Mouse (Mus musculus) CH12.LX (cell line): ENCODE measurements around the gene Ubap2l. TPM values are rescaled to one million over a fixed set of nuclear protein-coding genes. Genes with fewer than 3 reads are reported as not detected.
A peak's percentile ranks its signal among the peaks of the same experiment; 100 is the strongest.

Experiments used
- DNase-seq: peaks from one replicate; pipeline ENCODE4 v3.0.0-alpha.2; 2013; ENCODE audit errors: extremely low read depth
- H3K27ac ChIP-seq: 2 replicates; pipeline ENCODE4 v1.5.1; 2012; ENCODE audit warnings: low read depth, mild to moderate bottlenecking, control low read depth, moderate library complexity; ENCODE audit not compliant: insufficient read depth
- H3K27me3 ChIP-seq: replicated peaks from 2 replicates; pipeline ENCODE3; 2012; ENCODE audit warnings: inconsistent platforms
- H3K36me3 ChIP-seq, 2 experiments: replicated peaks in 1 of 2; 2 replicates each; pipeline versions ENCODE3 to v1.6.1; 2012; ENCODE audit warnings: inconsistent platforms in 1 of 2, low read length in 1 of 2, mild to moderate bottlenecking in 1 of 2, mixed read lengths in 1 of 2, moderate library complexity in 1 of 2; ENCODE audit not compliant: control insufficient read depth in 1 of 2, insufficient read depth in 1 of 2
- H3K4me1 ChIP-seq, 2 experiments: 2 replicates each; pipeline ENCODE4 v1.6.1; 2012; ENCODE audit warnings: inconsistent platforms in 1 of 2, moderate library complexity in 1 of 2; ENCODE audit not compliant: insufficient read depth in 2 of 2, control insufficient read depth in 1 of 2
- H3K4me2 ChIP-seq: 2 replicates; pipeline ENCODE4 v1.6.1; 2012; ENCODE audit warnings: low read depth, mild to moderate bottlenecking, control low read depth; ENCODE audit not compliant: poor library complexity, insufficient read depth, severe bottlenecking
- H3K4me3 ChIP-seq, 3 experiments: fragments of 150-350 bp in 1 of 3; sonication (generic) in 1 of 3; replicated peaks in 1 of 3; 2 replicates each; pipeline versions ENCODE3 to v1.5.1; 2011 to 2012; ENCODE audit warnings: low read depth in 2 of 3, low read length in 2 of 3, mild to moderate bottlenecking in 2 of 3, moderate library complexity in 2 of 3, control low read depth in 1 of 3, improper control_type of control experiment in 1 of 3, inconsistent platforms in 1 of 3, mixed read lengths in 1 of 3; ENCODE audit not compliant: poor library complexity in 1 of 3
- H3K79me2 ChIP-seq: replicated peaks from 2 replicates; pipeline ENCODE4 v1.6.1; 2012; ENCODE audit warnings: mild to moderate bottlenecking, moderate library complexity; ENCODE audit not compliant: control insufficient read depth, poor library complexity, insufficient read depth, severe bottlenecking; ENCODE audit errors: extremely low read depth
- H3K9ac ChIP-seq: 2 replicates; pipeline ENCODE4 v1.6.1; 2012; ENCODE audit warnings: low read depth, mild to moderate bottlenecking, control low read depth, moderate library complexity; ENCODE audit not compliant: insufficient read depth
- H3K9me3 ChIP-seq: replicated peaks from 2 replicates; pipeline ENCODE3; 2012; ENCODE audit warnings: low read length, inconsistent platforms, mixed read lengths
- BHLHE40 ChIP-seq: IDR thresholded peaks from 2 replicates; pipeline ENCODE4 v1.6.1; 2011; ENCODE audit warnings: mild to moderate bottlenecking, low read depth, low read length, improper control_type of control experiment
- CTCF ChIP-seq, 2 experiments: IDR thresholded peaks in 1 of 2; conservative IDR thresholded peaks in 1 of 2; 2 replicates each; pipeline ENCODE4 v1.5.1; 2011 to 2012; ENCODE audit warnings: low read depth in 2 of 2, low read length in 2 of 2, improper control_type of control experiment in 1 of 2, inconsistent platforms in 1 of 2, mild to moderate bottlenecking in 1 of 2, moderate library complexity in 1 of 2
- E2F4 ChIP-seq: IDR thresholded peaks from 2 replicates; pipeline ENCODE4 v1.6.1; 2011; ENCODE audit warnings: low read depth, low read length, improper control_type of control experiment; ENCODE audit not compliant: insufficient replicate concordance
- EP300 ChIP-seq: IDR thresholded peaks from 2 replicates; pipeline ENCODE4 v1.6.1; 2011; ENCODE audit warnings: low read length, improper control_type of control experiment
- ETS1 ChIP-seq: conservative IDR thresholded peaks from 2 replicates; pipeline ENCODE4 v1.6.1; 2012; ENCODE audit warnings: low read depth, mild to moderate bottlenecking, inconsistent platforms, low read length, improper control_type of control experiment, moderate library complexity
- IRF4 ChIP-seq: IDR thresholded peaks from 2 replicates; pipeline ENCODE4 v1.6.1; 2014; ENCODE audit warnings: low read depth, mild to moderate bottlenecking, inconsistent platforms, low read length, improper control_type of control experiment
- JUN ChIP-seq: IDR thresholded peaks from 2 replicates; pipeline ENCODE4 v1.6.1; 2011; ENCODE audit warnings: low read depth, mild to moderate bottlenecking, low read length, improper control_type of control experiment, moderate library complexity; ENCODE audit not compliant: insufficient read depth
- KAT2A ChIP-seq: IDR thresholded peaks from 2 replicates; pipeline ENCODE4 v1.6.1; 2012; ENCODE audit warnings: low read length, improper control_type of control experiment, inconsistent platforms; ENCODE audit not compliant: insufficient replicate concordance
- MAFK ChIP-seq: IDR thresholded peaks from 2 replicates; pipeline ENCODE4 v1.6.1; 2011; ENCODE audit warnings: low read length, improper control_type of control experiment; ENCODE audit not compliant: insufficient replicate concordance
- MAX ChIP-seq: IDR thresholded peaks from 2 replicates; pipeline ENCODE4 v1.6.1; 2011; ENCODE audit warnings: low read length, improper control_type of control experiment
- MXI1 ChIP-seq: IDR thresholded peaks from 2 replicates; pipeline ENCODE4 v1.6.1; 2011; ENCODE audit warnings: mild to moderate bottlenecking, low read depth, low read length, improper control_type of control experiment
- RCOR1 ChIP-seq: conservative IDR thresholded peaks from 2 replicates; pipeline ENCODE4 v1.6.1; 2012; ENCODE audit warnings: low read depth, mild to moderate bottlenecking, inconsistent platforms, low read length, improper control_type of control experiment
- SIN3A ChIP-seq: IDR thresholded peaks from 2 replicates; pipeline ENCODE4 v1.6.1; 2012; ENCODE audit warnings: low read length, improper control_type of control experiment, inconsistent platforms
- SMC3 ChIP-seq: IDR thresholded peaks from 2 replicates; pipeline ENCODE4 v1.6.1; 2011; ENCODE audit warnings: low read depth, low read length, improper control_type of control experiment
- UBTF ChIP-seq: IDR thresholded peaks from 2 replicates; pipeline ENCODE4 v1.6.1; 2012; ENCODE audit warnings: low read depth, mild to moderate bottlenecking, inconsistent platforms, low read length, improper control_type of control experiment, moderate library complexity
- USF1 ChIP-seq: IDR thresholded peaks from 2 replicates; pipeline ENCODE4 v1.6.1; 2014; ENCODE audit warnings: low read depth, mild to moderate bottlenecking, inconsistent platforms, low read length, improper control_type of control experiment
- ZC3H11A ChIP-seq: IDR thresholded peaks from 2 replicates; pipeline ENCODE4 v1.6.1; 2012; ENCODE audit warnings: low read depth, mild to moderate bottlenecking, inconsistent platforms, low read length, improper control_type of control experiment
- ZKSCAN1 ChIP-seq: IDR thresholded peaks from 2 replicates; pipeline ENCODE4 v1.6.1; 2012; ENCODE audit warnings: low read depth, inconsistent platforms, low read length, improper control_type of control experiment, borderline replicate concordance
- ZNF384 ChIP-seq: IDR thresholded peaks from 2 replicates; pipeline ENCODE4 v1.6.1; 2012; ENCODE audit warnings: low read depth, low read length, improper control_type of control experiment, inconsistent platforms
- dilution Hi-C: fragments of 300-500 bp; cut with MboI; formaldehyde crosslinking; loops from 2 replicates; pipeline ENCODE4 v1.14.3; 2020; ENCODE audit warnings: low sequenced_read_pairs; ENCODE audit not compliant: extremely low pct_unique_long_range_greater_than_20kb, extremely low pct_ligation_motif_present
- in situ Hi-C: fragments of 300-500 bp; cut with MboI; formaldehyde crosslinking; loops from 3 replicates; pipeline ENCODE4 v1.14.3; 2019; ENCODE audit warnings: low sequenced_read_pairs, low pct_ligation_motif_present, low pct_unique_long_range_greater_than_20kb, mixed read lengths
- polyA plus RNA-seq: library from polyadenylated mRNA; unstranded; fragments of >175 nt; gene quantifications from 2 replicates; pipeline ENCODE4 v1.2.1, GENCODE M21; 2012; ENCODE audit warnings: low read depth; ENCODE audit not compliant: insufficient read length
- total RNA-seq, 2 experiments: library from RNA; depleted of rRNA; stranded (reverse); fragments of 300-350 nt in 1 of 2; fragments of >200 nt in 1 of 2; gene quantifications; 2 replicates each; pipeline ENCODE4 v1.2.3; 2012 to 2014

Gene Ubap2l
- total and polyA plus RNA-seq, 3 experiments = 49.0 to 201 (median 72.6) TPM

GRCm38 (mm10) chr3:89987822-89988221 is 64.6 kb downstream of the Ubap2l start (continued):
- TF ChIP-seq UBTF = no peak

- no peak overlapping the region for H3K4me2 ChIP-seq
- DNase-seq = no peak
- dilution Hi-C loops = no loop called here
- no peaks in the 10 kb centered on the region for H3K27me3 ChIP-seq
- H3K27ac ChIP-seq = no peak overlapping the region
- no peaks in the 10 kb centered on the region for H3K9me3 ChIP-seq
- H3K79me2 ChIP-seq = no peaks in the 10 kb centered on the region
- H3K4me3 ChIP-seq = no peak overlapping the region
- no peaks in the 10 kb centered on the region for H3K4me1 ChIP-seq
- H3K9ac ChIP-seq = no peak overlapping the region
- TF ChIP-seq ETS1 (no peak), CTCF (conservative IDR thresholded peaks at IDR 0.05 in 1 of 2, IDR thresholded peaks at IDR 0.05 in 1 of 2; ENCODE audit: low read depth in 2 of 2, low read length in 2 of 2) (peak in 1 of 2 experiments; percentile 42; a peak in 2 of 4 replicates), SIN3A (no peak)
- TF ChIP-seq, all 38 proteins: peak for 1
- in situ Hi-C loops = no loop called here
- peaks cover 0 to 9% of the 10 kb centered on the region in 2 experiments for H3K36me3 ChIP-seq
Measured at GRCm38 (mm10) chr3:89987211-89987610, 65.2 kb downstream of the Ubap2l start.

GRCm38 (mm10) chr3:89982426-89982825 is 70.0 kb downstream of the Ubap2l start:
- Histone ChIP-seq H3K27me3 (no peaks in the 10 kb centered on the region), H3K79me2 (no peaks in the 10 kb centered on the region), H3K4me1 (peaks cover 3 to 10% of the 10 kb centered on the region in 2 experiments; a peak in 2 of 4 replicates), H3K36me3 (no peaks in the 10 kb centered on the region), H3K4me3 (no peak overlapping the region), H3K27ac (no peak overlapping the region), H3K4me2 (no peak overlapping the region), H3K9ac (no peak overlapping the region), H3K9me3 (no peaks in the 10 kb centered on the region)
- no peak for TF ChIP-seq E2F4
- TF ChIP-seq RCOR1 = no peak
- no peak for TF ChIP-seq MAX
- TF ChIP-seq MAFK = no peak
- TF ChIP-seq SMC3 = no peak
- TF ChIP-seq KAT2A = no peak
- TF ChIP-seq USF1 = no peak
- no peak for TF ChIP-seq UBTF
- no peak for TF ChIP-seq ZNF384
- no peak for TF ChIP-seq MXI1
- no peak for TF ChIP-seq EP300
- no peak for TF ChIP-seq ZC3H11A
- no peak for TF ChIP-seq ZKSCAN1
- TF ChIP-seq IRF4 = no peak
- no peak for TF ChIP-seq JUN
- TF ChIP-seq BHLHE40 = no peak
- in situ Hi-C loops (no loop called here), dilution Hi-C loops (no loop called here)
- DNase-seq = no peak
